In genomic region chrX:59290916-59291411, GRCm38 (mm10) we compare ENCODE assay signal across 11 mouse cellular contexts.
A peak's percentile ranks its signal among the peaks of the same experiment; 100 is the strongest.
DNase-seq lines count a peak whose midpoint lies in the region; ATAC-seq lines count a peak whose summit lies in the region.
"Had no signal": no experiment of that assay in that cellular context is flagged by ENCODE, and none has a peak within 500 bp of the region (broad histone marks: within the 10 kb centered on the region; RNA-seq: fewer than 3 reads in every experiment).

No protein-coding gene starts in this region.

- no peaks in the 10 kb centered on the region for H3K9me3 ChIP-seq in forebrain, embryonic 14.5 days (replicated peaks; ENCODE audit: control insufficient read depth, low read length)
- H3K9me3 ChIP-seq in forebrain, embryonic 12.5 days = no peaks in the 10 kb centered on the region
- no peaks in the 10 kb centered on the region for H3K9me3 ChIP-seq in midbrain, embryonic 14.5 days (ENCODE audit: control insufficient read depth, low read length)
- H3K9me3 ChIP-seq in midbrain, embryonic 11.5 days (ENCODE audit: control insufficient read depth, low read length) = no peaks in the 10 kb centered on the region
- H3K9me3 ChIP-seq: embryonic facial prominence, embryonic 13.5 days had no signal

- no peak overlapping the region for H3K4me2 ChIP-seq in forebrain, embryonic 14.5 days (ENCODE audit: low read length)
- no peak overlapping the region for H3K4me2 ChIP-seq in forebrain, embryonic 12.5 days
- H3K4me2 ChIP-seq in midbrain, embryonic 14.5 days (ENCODE audit: low read length) = no peak overlapping the region
- no peak overlapping the region for H3K4me2 ChIP-seq in midbrain, embryonic 11.5 days
- H3K4me2 ChIP-seq: embryonic facial prominence, embryonic 13.5 days had no signal

- WGBS in forebrain, embryonic 14.5 days = 65% methylated on average over 3 of the region's 3 CpGs
- WGBS in forebrain, embryonic 12.5 days = 92% methylated on average over 3 of the region's 3 CpGs
- WGBS in midbrain, embryonic 14.5 days = 77% methylated on average over 3 of the region's 3 CpGs
- WGBS in midbrain, embryonic 11.5 days = 88% methylated on average over 3 of the region's 3 CpGs

- H3K27me3 ChIP-seq in forebrain, embryonic 14.5 days (replicated peaks; ENCODE audit: control insufficient read depth, insufficient read depth, low read length) = no peaks in the 10 kb centered on the region
- H3K27me3 ChIP-seq in forebrain, embryonic 12.5 days = no peaks in the 10 kb centered on the region
- H3K27me3 ChIP-seq in midbrain, embryonic 14.5 days (ENCODE audit: control insufficient read depth, insufficient read depth, low read length) = no peaks in the 10 kb centered on the region
- H3K27me3 ChIP-seq in midbrain, embryonic 11.5 days (ENCODE audit: control insufficient read depth, insufficient read depth, low read length) = no peaks in the 10 kb centered on the region
- H3K27me3 ChIP-seq: embryonic facial prominence, embryonic 13.5 days had no signal

- no peak overlapping the region for H3K27ac ChIP-seq in forebrain, embryonic 14.5 days (ENCODE audit: low read depth, low read length)
- no peak overlapping the region for H3K27ac ChIP-seq in forebrain, embryonic 12.5 days
- H3K27ac ChIP-seq in midbrain, embryonic 14.5 days (replicated peaks; ENCODE audit: low read depth, low read length) = no peak overlapping the region
- H3K27ac ChIP-seq in midbrain, embryonic 11.5 days (ENCODE audit: low read depth, low read length) = no peak overlapping the region
- H3K27ac ChIP-seq: embryonic facial prominence, embryonic 13.5 days; layer of hippocampus, adult 2 months had no signal

- no peaks in the 10 kb centered on the region for H3K4me1 ChIP-seq in forebrain, embryonic 14.5 days (ENCODE audit: control insufficient read depth, insufficient read depth, low read length)
- H3K4me1 ChIP-seq in forebrain, embryonic 12.5 days = no peaks in the 10 kb centered on the region
- no peaks in the 10 kb centered on the region for H3K4me1 ChIP-seq in midbrain, embryonic 14.5 days (ENCODE audit: control insufficient read depth, insufficient read depth, low read length)
- H3K4me1 ChIP-seq in midbrain, embryonic 11.5 days (ENCODE audit: control insufficient read depth, insufficient read depth, low read length) = no peaks in the 10 kb centered on the region
- H3K4me1 ChIP-seq: embryonic facial prominence, embryonic 13.5 days had no signal

- peak; percentile 39 for DNase-seq in forebrain, embryonic 14.5 days (ENCODE audit: low spot score)
- DNase-seq in midbrain, embryonic 14.5 days = peak; percentile 5
- DNase-seq in midbrain, embryonic 11.5 days (ENCODE audit: low spot score, missing footprints) = no peak
- peak; percentile 17 for DNase-seq in cerebellum, adult 9-11 months
- peak; percentile 1 to 30 for DNase-seq in kidney, postnatal 36 days
- no peak for DNase-seq in right cerebral cortex, postnatal 4 days
- no peak for DNase-seq in heart, postnatal 25 days (ENCODE audit: low spot score)

- ATAC-seq in forebrain, embryonic 14.5 days = peak; percentile 44; the same call in 1 of the 2 replicates
- ATAC-seq in forebrain, embryonic 12.5 days (ENCODE audit: low FRiP score) = no peak
- ATAC-seq in midbrain, embryonic 14.5 days (ENCODE audit: low FRiP score, low TSS enrichment) = no peak
- no peak for ATAC-seq in midbrain, embryonic 11.5 days (ENCODE audit: low FRiP score)
- ATAC-seq: activated CD4-positive, CD25-positive, alpha-beta regulatory T cell, adult 4 months had no signal

- no peak overlapping the region for H3K4me3 ChIP-seq in forebrain, embryonic 14.5 days (ENCODE audit: low read depth, low read length)
- no peak overlapping the region for H3K4me3 ChIP-seq in forebrain, embryonic 12.5 days (replicated peaks)
- no peak overlapping the region for H3K4me3 ChIP-seq in midbrain, embryonic 14.5 days (replicated peaks; ENCODE audit: low read depth, low read length)
- H3K4me3 ChIP-seq in midbrain, embryonic 11.5 days (ENCODE audit: low read depth, low read length) = no peak overlapping the region
- H3K4me3 ChIP-seq: embryonic facial prominence, embryonic 13.5 days; layer of hippocampus, adult 2 months had no signal

- H3K36me3 ChIP-seq in forebrain, embryonic 14.5 days (ENCODE audit: control insufficient read depth, insufficient read depth, low read length) = no peaks in the 10 kb centered on the region
- H3K36me3 ChIP-seq in forebrain, embryonic 12.5 days (replicated peaks) = no peaks in the 10 kb centered on the region
- H3K36me3 ChIP-seq in midbrain, embryonic 14.5 days (ENCODE audit: control insufficient read depth, insufficient read depth, low read length) = no peaks in the 10 kb centered on the region
- no peaks in the 10 kb centered on the region for H3K36me3 ChIP-seq in midbrain, embryonic 11.5 days (ENCODE audit: control insufficient read depth, insufficient read depth, low read length)
- H3K36me3 ChIP-seq: embryonic facial prominence, embryonic 13.5 days had no signal

- intact Hi-C loops in heart, postnatal 25 days (cut with DNase I) = no loop called here

- no peak overlapping the region for H3K9ac ChIP-seq in forebrain, embryonic 14.5 days (ENCODE audit: low read length)
- no peak overlapping the region for H3K9ac ChIP-seq in forebrain, embryonic 12.5 days
- H3K9ac ChIP-seq in midbrain, embryonic 14.5 days (replicated peaks; ENCODE audit: low read length) = no peak overlapping the region
- no peak overlapping the region for H3K9ac ChIP-seq in midbrain, embryonic 11.5 days (ENCODE audit: low read length)
- H3K9ac ChIP-seq: embryonic facial prominence, embryonic 13.5 days had no signal

Comparison
In these comparisons a context has a peak if more than half of its experiments do, and no peak if none do; other contexts are left out.
1. DNase-seq: peak in forebrain, embryonic 14.5 days (single experiment), midbrain, embryonic 14.5 days (single experiment), cerebellum, adult 9-11 months (single experiment) and kidney, postnatal 36 days (2 of 2); none in midbrain, embryonic 11.5 days (single experiment), right cerebral cortex, postnatal 4 days (single experiment) and heart, postnatal 25 days (single experiment).